ENCODE assay signal across 8 mouse cellular contexts in genomic region chr13:17944078-17944917, GRCm38 (mm10). TPM values are rescaled to one million over a fixed set of nuclear protein-coding genes. Genes with fewer than 3 reads are reported as not detected.
DNase-seq lines count a peak whose midpoint lies in the region; ATAC-seq and TF ChIP-seq lines count a peak whose summit lies in the region.

Rala (minus strand) TSS chr13:17944239.

- H3K79me2 ChIP-seq in C2C12 (ENCODE audit: control insufficient read depth, insufficient read depth) = peaks cover 58% of the 10 kb centered on the region

- peak; percentile 96 for TF ChIP-seq POLR2A in brain, embryonic 14.5 days (IDR thresholded peaks at IDR 0.05; ENCODE audit: borderline replicate concordance, extremely low read depth, insufficient read depth, insufficient read length, poor library complexity, severe bottlenecking)

- H3K9me3 ChIP-seq in erythroblast, embryonic 14.5 days (ENCODE audit: control insufficient read depth, low read length) = no peaks in the 10 kb centered on the region
- H3K9me3 ChIP-seq in heart, embryonic 12.5 days (replicated peaks) = no peaks in the 10 kb centered on the region
- no peaks in the 10 kb centered on the region for H3K9me3 ChIP-seq in liver, embryonic 12.5 days (replicated peaks)
- no peaks in the 10 kb centered on the region for H3K9me3 ChIP-seq in stomach, embryonic 15.5 days

- peak within 1 kb of the TSS; percentile 91 for H3K9ac ChIP-seq in heart, embryonic 12.5 days
- H3K9ac ChIP-seq in liver, embryonic 12.5 days = peak within 1 kb of the TSS; percentile 79
- peak within 1 kb of the TSS; percentile 80 for H3K9ac ChIP-seq in stomach, embryonic 15.5 days

- H3K4me3 ChIP-seq in C2C12 (ENCODE audit: insufficient read depth, poor library complexity, severe bottlenecking) = peak within 1 kb of the TSS; percentile 65
- H3K4me3 ChIP-seq in erythroblast, embryonic 14.5 days (replicated peaks) = peak within 1 kb of the TSS; percentile 82
- H3K4me3 ChIP-seq in heart, embryonic 12.5 days = peak within 1 kb of the TSS; percentile 93
- H3K4me3 ChIP-seq in liver, embryonic 12.5 days = peak within 1 kb of the TSS; percentile 91
- peak within 1 kb of the TSS; percentile 97 for H3K4me3 ChIP-seq in stomach, embryonic 15.5 days (replicated peaks)

- ATAC-seq in heart, embryonic 12.5 days (ENCODE audit: insufficient number of reproducible peaks, low FRiP score) = peak; percentile 99
- peak; percentile 100 for ATAC-seq in liver, embryonic 12.5 days
- peak; percentile 98 for ATAC-seq in stomach, embryonic 15.5 days (ENCODE audit: insufficient read depth, low FRiP score, low read depth)

- H3K4me2 ChIP-seq in heart, embryonic 12.5 days = peak within 1 kb of the TSS; percentile 94
- H3K4me2 ChIP-seq in liver, embryonic 12.5 days = peak within 1 kb of the TSS; percentile 83
- H3K4me2 ChIP-seq in stomach, embryonic 15.5 days = peak within 1 kb of the TSS; percentile 60

- peaks cover 43% of the 10 kb centered on the region for H3K79me3 ChIP-seq in C2C12 (ENCODE audit: low read depth)

- WGBS in heart, embryonic 12.5 days = 7% methylated on average over 69 of the region's 69 CpGs
- WGBS in liver, embryonic 12.5 days (ENCODE audit: insufficient replicate concordance) = 7% methylated on average over 62 of the region's 69 CpGs
- 7% methylated on average over 63 of the region's 69 CpGs for WGBS in stomach, embryonic 15.5 days

- no peak for TF ChIP-seq CTCF in C2C12 (IDR thresholded peaks at IDR 0.05; ENCODE audit: control insufficient read depth, insufficient read depth, insufficient read length)
- no peak for TF ChIP-seq CTCF in brain, embryonic 14.5 days (IDR thresholded peaks at IDR 0.05; ENCODE audit: borderline replicate concordance, extremely low read depth, insufficient read depth, insufficient read length)

- peak within 1 kb of the TSS; percentile 81 for H3K27ac ChIP-seq in heart, embryonic 12.5 days (ENCODE audit: poor library complexity, severe bottlenecking)
- peak within 1 kb of the TSS; percentile 74 for H3K27ac ChIP-seq in liver, embryonic 12.5 days
- peak within 1 kb of the TSS; percentile 90 for H3K27ac ChIP-seq in stomach, embryonic 15.5 days

- H3ac ChIP-seq in C2C12 (ENCODE audit: control insufficient read depth, insufficient read length, low read depth) = peak within 1 kb of the TSS; percentile 84

- H3K4me1 ChIP-seq in erythroblast, embryonic 14.5 days (ENCODE audit: control insufficient read depth) = peaks cover 16% of the 10 kb centered on the region
- H3K4me1 ChIP-seq in heart, embryonic 12.5 days (replicated peaks) = peaks cover 8% of the 10 kb centered on the region
- H3K4me1 ChIP-seq in liver, embryonic 12.5 days = peaks cover 18% of the 10 kb centered on the region
- 0 out of 2 replicates have a peak, but pooled peaks cover 3% of the 10 kb centered on the region for H3K4me1 ChIP-seq in stomach, embryonic 15.5 days

- peak; percentile 97 for DNase-seq in brain, embryonic 14.5 days (ENCODE audit: low read depth)
- DNase-seq in kidney, postnatal 10 days = peak; percentile 97
- peak; percentile 77 to 87 for DNase-seq in natural killer cell, adult 2 months (ENCODE audit: low spot score in 2 of 2)

- H3K27me3 ChIP-seq in C2C12 (ENCODE audit: control insufficient read depth, insufficient read depth, insufficient read length) = no peaks in the 10 kb centered on the region
- peaks cover 16% of the 10 kb centered on the region for H3K27me3 ChIP-seq in erythroblast, embryonic 14.5 days (ENCODE audit: control insufficient read depth)
- no peaks in the 10 kb centered on the region for H3K27me3 ChIP-seq in heart, embryonic 12.5 days (replicated peaks)
- peaks cover 21% of the 10 kb centered on the region; the same call in 1 of the 2 replicates for H3K27me3 ChIP-seq in liver, embryonic 12.5 days (replicated peaks)
- no peaks in the 10 kb centered on the region for H3K27me3 ChIP-seq in stomach, embryonic 15.5 days (replicated peaks)

- H3K36me3 ChIP-seq in C2C12 (ENCODE audit: control insufficient read depth, insufficient read depth) = no peaks in the 10 kb centered on the region
- H3K36me3 ChIP-seq in erythroblast, embryonic 14.5 days (ENCODE audit: control insufficient read depth) = no peaks in the 10 kb centered on the region
- no peaks in the 10 kb centered on the region for H3K36me3 ChIP-seq in heart, embryonic 12.5 days
- no peaks in the 10 kb centered on the region for H3K36me3 ChIP-seq in liver, embryonic 12.5 days
- no peaks in the 10 kb centered on the region for H3K36me3 ChIP-seq in stomach, embryonic 15.5 days

TF ChIP-seq in C2C12, 6 proteins besides CTCF, POLR2A, EP300 and RAD21:
- TF ChIP-seq MAX (IDR thresholded peaks at IDR 0.05) (peak; percentile 27), USF1 (IDR thresholded peaks at IDR 0.05; ENCODE audit: low read depth) (no peak)

RNA-seq across cellular contexts. Expression of gene Rala, which starts in this region (rescaled TPM):
- 32.3 TPM for polyA plus RNA-seq in C2C12 (2012; fragmentation: generic; extraction: Trizol)
- polyA plus RNA-seq in brain, embryonic 14.5 days (2012; rRNA removed) = 58.7 and 86.6 TPM in 2 replicates
- 0.28 and 0.39 TPM in 2 replicates for polyA plus RNA-seq in erythroblast, embryonic 14.5 days (2012)
- 80.0 and 86.1 TPM in 2 replicates for polyA plus RNA-seq in heart, embryonic 12.5 days (2016; fragmentation: Nextera tagmentation; extraction: Ambion mirVana)
- 27.8 and 30.4 TPM in 2 replicates for polyA plus RNA-seq in liver, embryonic 12.5 days (2016; fragmentation: Nextera tagmentation; extraction: Ambion mirVana)
- 99.9 and 113 TPM in 2 replicates for polyA plus RNA-seq in stomach, embryonic 15.5 days (2015; fragmentation: Nextera tagmentation; extraction: Ambion mirVana)

Comparison
In these comparisons a context has a peak if more than half of its experiments do, and no peak if none do; other contexts are left out.
1. Peak in every context shown above with its lines: DNase-seq, ATAC-seq, H3K4me3 ChIP-seq and H3K27ac ChIP-seq.
2. RNA of gene Rala (polyA plus RNA-seq): 99.9 to 113 TPM in stomach, embryonic 15.5 days, 58.7 to 86.6 TPM in brain, embryonic 14.5 days, 80.0 to 86.1 TPM in heart, embryonic 12.5 days, 32.3 TPM in C2C12 (single experiment) and 27.8 to 30.4 TPM in liver, embryonic 12.5 days; 0.28 to 0.39 TPM in erythroblast, embryonic 14.5 days; every median in the first group is over 10 times any median in the second.